In genomic region chr6:146890633-146891032, GRCm38 (mm10) we compare ENCODE assay signal across 11 mouse cellular contexts. TPM values are rescaled to one million over a fixed set of nuclear protein-coding genes. Genes with fewer than 3 reads are reported as not detected.
DNase-seq lines count a peak whose midpoint lies in the region; ATAC-seq and TF ChIP-seq lines count a peak whose summit lies in the region.
"Had no signal": no experiment of that assay in that cellular context is flagged by ENCODE, and none has a peak within 500 bp of the region (broad histone marks: within the 10 kb centered on the region; RNA-seq: fewer than 3 reads in every experiment).

No protein-coding gene starts in this region.

- TF ChIP-seq CTCF in gastrocnemius, adult 2 months (IDR thresholded peaks at IDR 0.05) = no peak

- DNase-seq in gastrocnemius, adult 2 months = peak; percentile 21
- no peak for DNase-seq in gastrocnemius, postnatal 14 days
- DNase-seq in 3T3-L1 (ENCODE audit: low read depth, low spot score) = peak; percentile 76
- DNase-seq in embryonic facial prominence, embryonic 14.5 days (ENCODE audit: low spot score) = peak; percentile 31
- peak; percentile 41 to 56 for DNase-seq in kidney, postnatal 36 days
- DNase-seq in testis, postnatal 10 days (ENCODE audit: low spot score) = no peak
- DNase-seq in cerebellum, postnatal 4 days (ENCODE audit: low spot score in 2 of 2) = no peak
- DNase-seq: cerebellum, adult 2 months; right cerebral cortex, postnatal 14 days had no signal

- H3K4me1 ChIP-seq in embryonic facial prominence, embryonic 14.5 days (ENCODE audit: control insufficient read depth, insufficient read depth, low read length) = peaks cover 35% of the 10 kb centered on the region

- ATAC-seq in embryonic facial prominence, embryonic 14.5 days (ENCODE audit: low read depth) = no peak
- ATAC-seq in megakaryocyte-erythroid progenitor cell, adult 5-6 weeks (replicated peaks; ENCODE audit: low FRiP score, low TSS enrichment, poor library complexity, severe bottlenecking) = no peak

- H3K4me3 ChIP-seq in gastrocnemius, adult 2 months = peak overlapping the region; percentile 99
- peak overlapping the region; percentile 82 for H3K4me3 ChIP-seq in embryonic facial prominence, embryonic 14.5 days (ENCODE audit: low read depth, low read length)

- peak overlapping the region; percentile 97 for H3K27ac ChIP-seq in gastrocnemius, adult 2 months
- peak overlapping the region; percentile 40 for H3K27ac ChIP-seq in embryonic facial prominence, embryonic 14.5 days (replicated peaks; ENCODE audit: low read depth, low read length)

- intact Hi-C loops in gastrocnemius, adult 2 months (cut with DNase I) = no loop called here
- intact Hi-C loops in gastrocnemius, postnatal 14 days (cut with DNase I; ENCODE audit: low total_unique reads) = no loop called here

- no peaks in the 10 kb centered on the region for H3K36me3 ChIP-seq in embryonic facial prominence, embryonic 14.5 days (ENCODE audit: control insufficient read depth, insufficient read depth, low read length)

- H3K9ac ChIP-seq in embryonic facial prominence, embryonic 14.5 days (ENCODE audit: low read depth, low read length) = peak overlapping the region; percentile 45

- no peaks in the 10 kb centered on the region for H3K9me3 ChIP-seq in embryonic facial prominence, embryonic 14.5 days (ENCODE audit: control insufficient read depth, low read length)

- H3K4me2 ChIP-seq in embryonic facial prominence, embryonic 14.5 days (ENCODE audit: low read depth, low read length) = peak overlapping the region; percentile 85

- H3K27me3 ChIP-seq in embryonic facial prominence, embryonic 14.5 days (replicated peaks; ENCODE audit: control insufficient read depth, insufficient read depth, low read length) = no peaks in the 10 kb centered on the region

RNA-seq across cellular contexts. Expression of gene Ppfibp1, which starts 2.3 kb away (rescaled TPM):
- 10 to 100 TPM; 40.3 to 44.8 TPM for total RNA-seq in gastrocnemius, adult 2 months (2021)
- total RNA-seq in gastrocnemius, postnatal 14 days (2021) = 10 to 100 TPM; 43.5 to 49.8 TPM
- 55.5 and 59.2 TPM in 2 replicates for polyA plus RNA-seq in embryonic facial prominence, embryonic 14.5 days (2014; fragmentation: Nextera tagmentation; extraction: Ambion mirVana)
- 1.2 and 6.5 TPM in 2 replicates for total RNA-seq in megakaryocyte-erythroid progenitor cell, adult 5-6 weeks (2014; fragmentation: Nextera tagmentation)
- total RNA-seq in megakaryocyte-erythroid progenitor cell, adult 5-6 weeks (2017) = 6.1 and 11.4 TPM in 2 replicates

RNA-seq across cellular contexts. Expression of gene Smco2, which starts 40.7 kb away (rescaled TPM):
- not detected for total RNA-seq in gastrocnemius, adult 2 months (2021)
- not detected for total RNA-seq in gastrocnemius, postnatal 14 days (2021)
- polyA plus RNA-seq in embryonic facial prominence, embryonic 14.5 days (2014; fragmentation: Nextera tagmentation; extraction: Ambion mirVana) = not detected in 2 replicates
- not detected in 2 replicates for total RNA-seq in megakaryocyte-erythroid progenitor cell, adult 5-6 weeks (2014; fragmentation: Nextera tagmentation)
- not detected in 2 replicates for total RNA-seq in megakaryocyte-erythroid progenitor cell, adult 5-6 weeks (2017)
- total RNA-seq: layer of hippocampus, postnatal 10 days had no signal
- polyA plus RNA-seq: cerebellum, adult 2 months had no signal

Comparison
In these comparisons a context has a peak if more than half of its experiments do, and no peak if none do; other contexts are left out.
1. DNase-seq: peak in gastrocnemius, adult 2 months (single experiment), 3T3-L1 (single experiment), embryonic facial prominence, embryonic 14.5 days (single experiment) and kidney, postnatal 36 days (2 of 2); none in gastrocnemius, postnatal 14 days (single experiment), testis, postnatal 10 days (single experiment) and cerebellum, postnatal 4 days (0 of 2).